Mouse (Mus musculus) intestine, postnatal 0 days (tissue): ENCODE measurements around the gene Gpr143. TPM values are rescaled to one million over a fixed set of nuclear protein-coding genes. Genes with fewer than 3 reads are reported as not detected.

Experiments used
- ATAC-seq: fragments of 200-750 bp; cut with Nextera tagmentation; 2 replicates; pipeline ENCODE4 v1.8.0; 2017; ENCODE audit warnings: mild to moderate bottlenecking, moderate TSS enrichment, moderate library complexity
- H3K27ac ChIP-seq: fragments of 300-500 bp; sonication (generic); 2 replicates; pipeline ENCODE4 v1.5.1; 2014; ENCODE audit warnings: mild to moderate bottlenecking, low read depth, low read length, moderate library complexity
- H3K27me3 ChIP-seq: fragments of 300-500 bp; sonication (generic); replicated peaks from 2 replicates; pipeline ENCODE4 v1.6.1; 2014; ENCODE audit warnings: low read length, mixed read lengths; ENCODE audit not compliant: control insufficient read depth, insufficient read depth
- H3K36me3 ChIP-seq: fragments of 300-500 bp; sonication (generic); 2 replicates; pipeline ENCODE4 v1.6.1; 2014; ENCODE audit warnings: mild to moderate bottlenecking, moderate library complexity; ENCODE audit not compliant: control insufficient read depth, insufficient read depth
- H3K4me1 ChIP-seq: fragments of 300-500 bp; sonication (generic); replicated peaks from 2 replicates; pipeline ENCODE4 v1.6.1; 2014; ENCODE audit warnings: antibody characterized with exemption, low read length, mixed read lengths; ENCODE audit not compliant: control insufficient read depth, insufficient read depth
- H3K4me2 ChIP-seq: fragments of 300-500 bp; sonication (generic); replicated peaks from 2 replicates; pipeline ENCODE4 v1.6.1; 2014; ENCODE audit warnings: low read depth, mild to moderate bottlenecking, moderate library complexity
- H3K4me3 ChIP-seq: fragments of 300-500 bp; sonication (generic); 2 replicates; pipeline ENCODE4 v1.5.1; 2014; ENCODE audit warnings: low read depth, low read length
- H3K9ac ChIP-seq: fragments of 300-500 bp; sonication (generic); 2 replicates; pipeline ENCODE4 v1.6.1; 2014; ENCODE audit warnings: mild to moderate bottlenecking, low read depth, low read length
- H3K9me3 ChIP-seq: fragments of 300-500 bp; sonication (generic); 2 replicates; pipeline ENCODE4 v1.6.1; 2016; ENCODE audit warnings: mixed run types; ENCODE audit not compliant: control insufficient read depth
- CTCF ChIP-seq: sonication (generic); IDR thresholded peaks from 2 replicates; pipeline ENCODE4 v1.5.1; 2016; ENCODE audit warnings: low read depth, mild to moderate bottlenecking, control low read depth, antibody characterized with exemption, moderate library complexity
- WGBS: fragments of 180-500 bp; shearing (Covaris S2); extraction: QIAGEN DNeasy Blood & Tissue Kit; methylation state at CpG from one replicate; pipeline ENCODE4 v1.1.7; 2014; 5-methylcytosine and 5-hydroxymethylcytosine counted together
- polyA plus RNA-seq: library from polyadenylated mRNA; unstranded; fragments of >200 nt; fragmentation: Nextera tagmentation; extraction: Ambion mirVana; gene quantifications from 2 replicates; pipeline ENCODE4 v1.2.1, GENCODE M21; 2015

The Gpr143 gene
- polyA plus RNA-seq, 1 experiment from 2014 or later = not detected

DNA sequence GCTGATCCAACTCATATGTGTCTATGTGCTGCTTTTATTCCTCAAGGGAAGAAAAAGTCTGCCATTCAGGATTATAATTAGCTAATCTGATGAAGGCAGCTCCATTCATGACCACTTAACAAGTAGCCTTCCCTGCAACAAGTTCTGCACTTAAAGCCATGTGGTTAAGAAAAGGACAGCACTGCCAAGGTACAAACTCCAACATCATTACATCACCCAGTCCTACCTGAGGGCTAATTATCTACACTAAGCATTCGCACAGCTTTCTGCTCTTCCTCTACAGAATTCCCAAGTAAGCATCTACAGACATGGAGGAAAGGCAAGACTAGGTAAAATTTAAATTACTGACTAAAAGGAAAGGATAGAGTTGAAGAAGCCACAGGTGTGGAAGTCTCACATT lies 25.9 kb upstream of the Gpr143 start:
- Histone ChIP-seq H3K9ac (no peak overlapping the region), H3K9me3 (no peaks in the 10 kb centered on the region), H3K27me3 (no peaks in the 10 kb centered on the region), H3K4me1 (no peaks in the 10 kb centered on the region), H3K27ac (0 out of 2 replicates have a peak overlapping the region, but pooled peaks have one; percentile 11), H3K4me2 (0 out of 2 replicates have a peak overlapping the region, but pooled peaks have one; percentile 30), H3K4me3 (no peak overlapping the region), H3K36me3 (no peaks in the 10 kb centered on the region)
- TF ChIP-seq CTCF = no peak
- ATAC-seq = peak; percentile 80
- WGBS = 44% methylated on average over 1 of the region's 1 CpGs

DNA sequence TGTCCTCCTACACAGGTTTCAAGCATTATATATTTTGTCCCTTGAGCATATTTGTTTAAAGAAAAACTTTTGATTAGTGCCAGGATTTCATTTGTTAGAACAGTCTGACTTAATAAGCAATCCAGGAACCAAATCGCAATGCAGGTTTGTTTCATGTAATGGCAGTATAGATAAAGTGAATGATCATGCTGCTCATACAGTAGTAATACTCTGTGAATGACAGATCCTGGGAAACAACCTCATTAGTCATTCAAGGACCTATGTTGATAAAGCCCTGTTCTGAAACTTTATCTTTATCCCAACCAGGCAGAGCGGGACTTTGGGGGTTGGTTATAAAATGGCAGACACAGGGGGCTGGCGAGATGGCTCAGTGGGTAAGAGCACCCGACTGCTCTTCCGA lies 25.4 kb upstream of the Gpr143 start:
- TF ChIP-seq CTCF = no peak
- Histone ChIP-seq H3K4me3 (no peak overlapping the region), H3K4me2 (0 out of 2 replicates have a peak overlapping the region, but pooled peaks have one; percentile 30), H3K9me3 (no peaks in the 10 kb centered on the region), H3K36me3 (no peaks in the 10 kb centered on the region), H3K9ac (no peak overlapping the region), H3K27me3 (no peaks in the 10 kb centered on the region), H3K4me1 (no peaks in the 10 kb centered on the region), H3K27ac (0 out of 2 replicates have a peak overlapping the region, but pooled peaks have one; percentile 11)
- 72% methylated on average over 5 of the region's 5 CpGs for WGBS
- peak; percentile 63 for ATAC-seq

GRCm38 (mm10) chrX:152762437-152762836 lies 19.3 kb upstream of the Gpr143 start:
- ATAC-seq = peak; percentile 61; the same call in 1 of the 2 replicates
- 34% methylated on average over 2 of the region's 2 CpGs for WGBS
- no peak overlapping the region for H3K4me3 ChIP-seq
- no peak for TF ChIP-seq CTCF
- no peak overlapping the region for H3K9ac ChIP-seq
- H3K27me3 ChIP-seq = no peaks in the 10 kb centered on the region
- no peaks in the 10 kb centered on the region for H3K9me3 ChIP-seq
- H3K4me1 ChIP-seq = no peaks in the 10 kb centered on the region
- H3K27ac ChIP-seq = no peak overlapping the region
- no peaks in the 10 kb centered on the region for H3K36me3 ChIP-seq
- no peak overlapping the region for H3K4me2 ChIP-seq

GRCm38 (mm10) chrX:152762855-152763254 lies 18.9 kb upstream of the Gpr143 start:
- TF ChIP-seq CTCF = no peak
- Histone ChIP-seq H3K9ac (no peak overlapping the region), H3K27me3 (no peaks in the 10 kb centered on the region), H3K4me3 (no peak overlapping the region), H3K4me1 (no peaks in the 10 kb centered on the region), H3K4me2 (no peak overlapping the region), H3K27ac (no peak overlapping the region), H3K9me3 (no peaks in the 10 kb centered on the region), H3K36me3 (no peaks in the 10 kb centered on the region)
- 46% methylated on average over 2 of the region's 2 CpGs for WGBS
- ATAC-seq = no peak

GRCm38 (mm10) chrX:152764171-152764570 lies 17.6 kb upstream of the Gpr143 start:
- H3K4me3 ChIP-seq = no peak overlapping the region
- WGBS = 42% methylated on average over 2 of the region's 2 CpGs
- no peaks in the 10 kb centered on the region for H3K36me3 ChIP-seq
- ATAC-seq = no peak
- no peak overlapping the region for H3K27ac ChIP-seq
- H3K27me3 ChIP-seq = no peaks in the 10 kb centered on the region
- TF ChIP-seq CTCF = no peak
- H3K9me3 ChIP-seq = no peaks in the 10 kb centered on the region
- H3K4me1 ChIP-seq = no peaks in the 10 kb centered on the region
- no peak overlapping the region for H3K4me2 ChIP-seq
- H3K9ac ChIP-seq = no peak overlapping the region

DNA sequence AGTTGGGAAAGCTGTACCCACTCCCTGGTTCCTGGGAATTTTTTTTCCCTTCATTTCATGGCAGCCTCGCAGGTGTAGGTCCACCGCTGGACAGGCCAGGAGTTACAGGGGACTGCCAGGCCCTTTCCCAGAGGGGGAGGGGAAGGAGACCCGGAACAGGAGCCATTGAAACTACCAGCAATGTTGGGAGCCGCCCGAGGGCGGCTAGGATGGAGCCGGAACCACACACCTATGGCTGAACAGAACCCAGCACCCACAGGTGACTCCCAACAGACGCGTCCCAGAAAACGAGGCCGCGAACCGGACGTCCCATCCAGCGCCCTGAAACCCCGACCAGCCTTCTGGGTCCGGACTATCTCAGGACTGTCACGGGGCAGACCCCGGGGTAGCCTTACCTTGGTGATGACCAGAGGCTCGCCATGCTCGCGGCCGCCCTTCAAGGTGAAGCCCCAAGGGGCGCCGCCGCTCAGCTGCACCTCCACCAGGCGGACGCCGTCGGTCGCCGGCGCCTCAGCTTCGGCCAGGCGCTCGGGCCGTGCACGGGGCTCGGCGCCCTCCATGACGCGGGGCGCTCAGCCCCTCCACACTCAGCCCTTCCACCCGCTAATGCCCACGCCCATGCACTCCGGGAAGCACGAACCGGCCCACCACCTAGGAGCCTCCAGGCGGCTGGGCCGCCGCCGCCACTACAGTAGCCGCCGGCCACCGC lies 12.7 kb upstream of the Gpr143 start, which contains the start of gene Shroom2:
Shroom2 (minus strand) TSS at position 575 of the 709 bp plus-strand sequence.
- peak within 1 kb of the TSS; percentile 65 for H3K4me3 ChIP-seq
- H3K36me3 ChIP-seq = no peaks in the 10 kb centered on the region
- H3K27me3 ChIP-seq = no peaks in the 10 kb centered on the region
- no peak for TF ChIP-seq CTCF
- peak; percentile 75 for ATAC-seq
- WGBS = 15% methylated on average over 52 of the region's 55 CpGs
- peak within 1 kb of the TSS; percentile 80 for H3K27ac ChIP-seq
- peak within 1 kb of the TSS; percentile 62 for H3K4me2 ChIP-seq
- H3K9ac ChIP-seq = peak within 1 kb of the TSS; percentile 66
- H3K9me3 ChIP-seq = no peaks in the 10 kb centered on the region
- H3K4me1 ChIP-seq = no peaks in the 10 kb centered on the region
